ENCODE assay signal across 8 mouse cellular contexts in the genomic region with DNA sequence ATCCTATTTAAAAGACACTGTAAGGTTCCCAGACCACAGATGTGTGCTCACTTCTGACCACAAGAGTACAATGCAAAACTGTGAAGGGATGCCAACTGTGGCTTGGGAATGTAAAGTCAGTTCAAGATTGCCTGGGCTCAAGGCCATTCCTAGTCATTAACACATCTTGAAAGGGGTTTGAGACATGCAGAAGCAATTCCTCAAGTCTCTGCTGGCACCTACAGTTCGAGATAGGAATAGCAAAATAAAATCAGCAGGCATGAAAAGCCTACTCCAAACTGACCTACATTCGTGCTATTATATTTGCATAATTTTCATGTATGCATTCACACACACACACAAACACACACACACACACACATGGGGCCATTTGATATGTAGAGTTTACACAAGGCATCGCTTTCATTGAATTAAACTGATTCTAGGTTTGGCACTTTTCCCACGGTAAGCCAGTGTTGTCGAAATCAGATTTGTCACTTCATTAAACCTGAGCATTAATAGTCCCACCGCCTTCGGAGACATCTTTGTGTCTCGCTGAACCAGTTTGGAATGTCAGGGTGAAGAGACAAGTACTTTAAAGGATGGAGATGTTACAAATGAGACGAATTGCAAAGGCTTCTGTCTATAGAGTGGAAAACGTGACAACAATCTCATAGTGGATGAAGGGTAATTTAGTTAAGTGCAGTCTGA.
DNase-seq lines count a peak whose midpoint lies in the region; ATAC-seq and TF ChIP-seq lines count a peak whose summit lies in the region.

No protein-coding gene starts in this region.

- DNase-seq in kidney, postnatal 0 days (ENCODE audit: low spot score): peak; percentile 72
- peak; percentile 70 for DNase-seq in adipocyte (ENCODE audit: low spot score)
- peak; percentile 32 for DNase-seq in fibroblast of lung, adult 2 months (ENCODE audit: low read depth)
- peak; percentile 59 to 67 for DNase-seq in left cerebral cortex, postnatal 14 days (ENCODE audit: low spot score in 2 of 2)
- DNase-seq in spleen, adult 12 weeks (ENCODE audit: low spot score): no peak
- no peak for DNase-seq in gastrocnemius, postnatal 36 days
- no peak for DNase-seq in gastrocnemius, postnatal 25 days

- WGBS in kidney, postnatal 0 days: 38% methylated on average over 10 of the region's 10 CpGs
- 47% methylated on average over 10 of the region's 10 CpGs for WGBS in kidney, embryonic 14.5 days

- H3K4me2 ChIP-seq in kidney, postnatal 0 days (ENCODE audit: low read length): no peak overlapping the region
- H3K4me2 ChIP-seq in kidney, embryonic 14.5 days (replicated peaks; ENCODE audit: low read depth, low read length): no peak overlapping the region

- H3K4me3 ChIP-seq in kidney, postnatal 0 days (replicated peaks; ENCODE audit: low read depth, low read length): no peak overlapping the region
- no peak overlapping the region for H3K4me3 ChIP-seq in kidney, embryonic 14.5 days (ENCODE audit: low read length)

- H3K9me3 ChIP-seq in kidney, postnatal 0 days (replicated peaks; ENCODE audit: low read length): no peaks in the 10 kb centered on the region
- no peaks in the 10 kb centered on the region for H3K9me3 ChIP-seq in kidney, embryonic 14.5 days (ENCODE audit: control insufficient read depth, low read length)

- no peaks in the 10 kb centered on the region for H3K27me3 ChIP-seq in kidney, postnatal 0 days (ENCODE audit: insufficient read depth, low read length)
- no peaks in the 10 kb centered on the region for H3K27me3 ChIP-seq in kidney, embryonic 14.5 days (ENCODE audit: control insufficient read depth, insufficient read depth, low read length)

- intact Hi-C loops in left cerebral cortex, postnatal 14 days (cut with DNase I): loop anchor here (10.0 kb wide), 2 partner anchors 240 to 1830 kb away; no protein-coding TSS in a partner anchor
- intact Hi-C loops in gastrocnemius, postnatal 36 days (cut with DNase I): no loop called here

- H3K36me3 ChIP-seq in kidney, postnatal 0 days (ENCODE audit: insufficient read depth, low read length): no peaks in the 10 kb centered on the region
- no peaks in the 10 kb centered on the region for H3K36me3 ChIP-seq in kidney, embryonic 14.5 days (ENCODE audit: control insufficient read depth, insufficient read depth, low read length)

- no peaks in the 10 kb centered on the region for H3K4me1 ChIP-seq in kidney, postnatal 0 days (replicated peaks; ENCODE audit: insufficient read depth, low read length)
- no peaks in the 10 kb centered on the region for H3K4me1 ChIP-seq in kidney, embryonic 14.5 days (ENCODE audit: control insufficient read depth, insufficient read depth, low read length)

- TF ChIP-seq CTCF in kidney, postnatal 0 days (IDR thresholded peaks at IDR 0.05; ENCODE audit: low read depth): peak; percentile 82

- no peak overlapping the region for H3K9ac ChIP-seq in kidney, postnatal 0 days (ENCODE audit: low read depth, low read length)
- H3K9ac ChIP-seq in kidney, embryonic 14.5 days (ENCODE audit: low read depth, low read length): no peak overlapping the region

- ATAC-seq in kidney, postnatal 0 days (replicated peaks; ENCODE audit: low FRiP score, low read depth): no peak
- no peak for ATAC-seq in kidney, embryonic 14.5 days (ENCODE audit: low FRiP score, low TSS enrichment)

- no peak overlapping the region for H3K27ac ChIP-seq in kidney, postnatal 0 days
- H3K27ac ChIP-seq in kidney, embryonic 14.5 days (ENCODE audit: low read depth, low read length): no peak overlapping the region

Comparison
In these comparisons a context has a peak if more than half of its experiments do, and no peak if none do; other contexts are left out.
1. DNase-seq: peak in kidney, postnatal 0 days (single experiment), adipocyte (single experiment), fibroblast of lung, adult 2 months (single experiment) and left cerebral cortex, postnatal 14 days (2 of 2); none in spleen, adult 12 weeks (single experiment), gastrocnemius, postnatal 36 days (0 of 2) and gastrocnemius, postnatal 25 days (single experiment).